Mouse (Mus musculus) stomach, embryonic 16.5 days (tissue): Measurements from ENCODE around the gene Mmel1. TPM values are rescaled to one million over a fixed set of nuclear protein-coding genes. Genes with fewer than 3 reads are reported as not detected.

Experiments used
- ATAC-seq: fragments of 200-750 bp; cut with Nextera tagmentation; 2 replicates; pipeline ENCODE4 v1.8.0; 2017; ENCODE audit warnings: moderate number of reproducible peaks, moderate TSS enrichment; ENCODE audit not compliant: insufficient read depth, low FRiP score
- H3K27ac ChIP-seq: fragments of 300-500 bp; sonication (generic); 2 replicates; pipeline ENCODE4 v1.5.1; 2014; ENCODE audit warnings: low read length
- H3K27me3 ChIP-seq: fragments of 300-500 bp; sonication (generic); 2 replicates; pipeline ENCODE4 v1.6.1; 2014; ENCODE audit warnings: low read length, control low read depth, mixed read lengths; ENCODE audit not compliant: control insufficient read depth, insufficient read depth
- H3K36me3 ChIP-seq: fragments of 300-500 bp; sonication (generic); 2 replicates; pipeline ENCODE4 v1.6.1; 2014; ENCODE audit warnings: low read length; ENCODE audit not compliant: control insufficient read depth, insufficient read depth
- H3K4me1 ChIP-seq: fragments of 300-500 bp; sonication (generic); 2 replicates; pipeline ENCODE4 v1.6.1; 2014; ENCODE audit warnings: low read length, control low read depth, mixed read lengths; ENCODE audit not compliant: control insufficient read depth, insufficient read depth
- H3K4me2 ChIP-seq: fragments of 300-500 bp; sonication (generic); 2 replicates; pipeline ENCODE4 v1.6.1; 2014; ENCODE audit warnings: low read depth, low read length, mixed read lengths
- H3K4me3 ChIP-seq: fragments of 300-500 bp; sonication (generic); replicated peaks from 2 replicates; pipeline ENCODE4 v1.5.1; 2014; ENCODE audit warnings: mild to moderate bottlenecking, low read length
- H3K9ac ChIP-seq: fragments of 300-500 bp; sonication (generic); 2 replicates; pipeline ENCODE4 v1.6.1; 2014; ENCODE audit warnings: low read length
- H3K9me3 ChIP-seq: fragments of 300-500 bp; sonication (generic); replicated peaks from 2 replicates; pipeline ENCODE4 v1.6.1; 2016; ENCODE audit warnings: low read length, control low read depth; ENCODE audit not compliant: control insufficient read depth
- WGBS: fragments of 180-500 bp; shearing (Covaris S2); extraction: QIAGEN DNeasy Blood & Tissue Kit; methylation state at CpG from one replicate; pipeline ENCODE4 v1.1.7; 2014; 5-methylcytosine and 5-hydroxymethylcytosine counted together
- polyA plus RNA-seq: library from polyadenylated mRNA; unstranded; fragments of >200 nt; fragmentation: Nextera tagmentation; extraction: Ambion mirVana; gene quantifications from 2 replicates; pipeline ENCODE4 v1.2.1, GENCODE M21; 2015

The Mmel1 gene
- polyA plus RNA-seq, 1 experiment from 2014 or later, result 0.30 TPM

GRCm38 (mm10) chr4:154887593-154888250 lies 18.3 kb downstream of the Mmel1 start:
- no peak overlapping the region for H3K27ac ChIP-seq
- 78% methylated on average over 15 of the region's 15 CpGs for WGBS
- H3K27me3 ChIP-seq, result no peaks in the 10 kb centered on the region
- H3K4me1 ChIP-seq, result no peaks in the 10 kb centered on the region
- H3K9me3 ChIP-seq, result no peaks in the 10 kb centered on the region
- H3K36me3 ChIP-seq, result no peaks in the 10 kb centered on the region
- H3K9ac ChIP-seq, result no peak overlapping the region
- 0 out of 2 replicates have a peak, but pooled peaks have one; percentile 5 for ATAC-seq
- H3K4me2 ChIP-seq, result no peak overlapping the region
- no peak overlapping the region for H3K4me3 ChIP-seq

GRCm38 (mm10) chr4:154890887-154891286 lies 21.5 kb downstream of the Mmel1 start:
- Histone ChIP-seq H3K27ac (no peak overlapping the region), H3K9ac (no peak overlapping the region), H3K9me3 (no peaks in the 10 kb centered on the region), H3K4me1 (no peaks in the 10 kb centered on the region), H3K36me3 (no peaks in the 10 kb centered on the region), H3K27me3 (no peaks in the 10 kb centered on the region), H3K4me3 (no peak overlapping the region), H3K4me2 (no peak overlapping the region)
- 80% methylated on average over 14 of the region's 14 CpGs for WGBS
- no peak for ATAC-seq

- WGBS, result 74% methylated on average over 5 of the region's 5 CpGs
- Histone ChIP-seq H3K36me3 (no peaks in the 10 kb centered on the region), H3K27ac (no peak overlapping the region), H3K4me2 (no peak overlapping the region), H3K9me3 (no peaks in the 10 kb centered on the region), H3K27me3 (no peaks in the 10 kb centered on the region), H3K9ac (no peak overlapping the region), H3K4me3 (no peak overlapping the region), H3K4me1 (peaks cover 11% of the 10 kb centered on the region)
- no peak for ATAC-seq
These were observed 26.2 kb downstream of the Mmel1 start for GRCm38 (mm10) chr4:154895549-154895948.

- Histone ChIP-seq H3K4me3 (peak overlapping the region; percentile 53), H3K27me3 (no peaks in the 10 kb centered on the region), H3K4me2 (peak overlapping the region; percentile 82), H3K4me1 (peaks cover 11% of the 10 kb centered on the region), H3K9ac (peak overlapping the region; percentile 77), H3K27ac (no peak overlapping the region), H3K36me3 (no peaks in the 10 kb centered on the region), H3K9me3 (no peaks in the 10 kb centered on the region)
- 61% methylated on average over 6 of the region's 6 CpGs for WGBS
- no peak for ATAC-seq
These were observed 28.5 kb downstream of the Mmel1 start for GRCm38 (mm10) chr4:154897676-154898465.

- H3K4me1 ChIP-seq, result peaks cover 11% of the 10 kb centered on the region
- WGBS, result 3% methylated on average over 43 of the region's 43 CpGs
- H3K27ac ChIP-seq, result peak within 1 kb of the TSS; percentile 63
- no peaks in the 10 kb centered on the region for H3K9me3 ChIP-seq
- H3K27me3 ChIP-seq, result no peaks in the 10 kb centered on the region
- peak; percentile 98 for ATAC-seq
- H3K9ac ChIP-seq, result peak within 1 kb of the TSS; percentile 77
- H3K36me3 ChIP-seq, result no peaks in the 10 kb centered on the region
- H3K4me2 ChIP-seq, result peak within 1 kb of the TSS; percentile 82
- peak within 1 kb of the TSS; percentile 53 for H3K4me3 ChIP-seq
These were observed 29.4 kb downstream of the Mmel1 start, which contains the start of gene Fam213b for GRCm38 (mm10) chr4:154898506-154899446. TSS of gene Fam213b (minus strand) at chr4:154899135.

- Histone ChIP-seq H3K9ac (no peak overlapping the region), H3K36me3 (no peaks in the 10 kb centered on the region), H3K9me3 (no peaks in the 10 kb centered on the region), H3K4me1 (peaks cover 16% of the 10 kb centered on the region), H3K4me2 (no peak overlapping the region), H3K27me3 (no peaks in the 10 kb centered on the region), H3K4me3 (no peak overlapping the region), H3K27ac (no peak overlapping the region)
- ATAC-seq, result no peak
- 83% methylated on average over 2 of the region's 2 CpGs for WGBS
These were observed 33.0 kb downstream of the Mmel1 start for GRCm38 (mm10) chr4:154902371-154902770.

- Histone ChIP-seq H3K9me3 (no peaks in the 10 kb centered on the region), H3K36me3 (no peaks in the 10 kb centered on the region), H3K27ac (no peak overlapping the region), H3K27me3 (no peaks in the 10 kb centered on the region), H3K9ac (peak overlapping the region; percentile 73), H3K4me1 (peaks cover 10% of the 10 kb centered on the region; the same call in 1 of the 2 replicates), H3K4me2 (peak overlapping the region; percentile 88), H3K4me3 (peak overlapping the region; percentile 57)
- peak; percentile 95 for ATAC-seq
- 1% methylated on average over 16 of the region's 16 CpGs for WGBS
These were observed 35.0 kb downstream of the Mmel1 start for GRCm38 (mm10) chr4:154904185-154905071.

- ATAC-seq, result peak; percentile 67
- Histone ChIP-seq H3K4me1 (peaks cover 24% of the 10 kb centered on the region), H3K9me3 (no peaks in the 10 kb centered on the region), H3K4me3 (no peak overlapping the region), H3K27me3 (no peaks in the 10 kb centered on the region), H3K9ac (peak overlapping the region; percentile 68), H3K36me3 (no peaks in the 10 kb centered on the region), H3K27ac (no peak overlapping the region), H3K4me2 (peak overlapping the region; percentile 36)
- WGBS, result 30% methylated on average over 17 of the region's 17 CpGs
These were observed 38.4 kb downstream of the Mmel1 start for GRCm38 (mm10) chr4:154907833-154908232.
